Mouse (Mus musculus) CH12.LX (cell line): Measurements from ENCODE around the gene Atp5f1. TPM values are rescaled to one million over a fixed set of nuclear protein-coding genes. Genes with fewer than 3 reads are reported as not detected.
A peak's percentile ranks its signal among the peaks of the same experiment; 100 is the strongest.

ENCODE experiments used
- DNase-seq: peaks from one replicate; pipeline ENCODE4 v3.0.0-alpha.2; 2013; ENCODE audit errors: extremely low read depth
- H3K27ac ChIP-seq: 2 replicates; pipeline ENCODE4 v1.5.1; 2012; ENCODE audit warnings: low read depth, mild to moderate bottlenecking, control low read depth, moderate library complexity; ENCODE audit not compliant: insufficient read depth
- H3K27me3 ChIP-seq: replicated peaks from 2 replicates; pipeline ENCODE3; 2012; ENCODE audit warnings: inconsistent platforms
- H3K36me3 ChIP-seq, 2 experiments: replicated peaks in 1 of 2; 2 replicates each; pipeline versions ENCODE3 to v1.6.1; 2012; ENCODE audit warnings: inconsistent platforms in 1 of 2, low read length in 1 of 2, mild to moderate bottlenecking in 1 of 2, mixed read lengths in 1 of 2, moderate library complexity in 1 of 2; ENCODE audit not compliant: control insufficient read depth in 1 of 2, insufficient read depth in 1 of 2
- H3K4me1 ChIP-seq, 2 experiments: 2 replicates each; pipeline ENCODE4 v1.6.1; 2012; ENCODE audit warnings: inconsistent platforms in 1 of 2, moderate library complexity in 1 of 2; ENCODE audit not compliant: insufficient read depth in 2 of 2, control insufficient read depth in 1 of 2
- H3K4me2 ChIP-seq: 2 replicates; pipeline ENCODE4 v1.6.1; 2012; ENCODE audit warnings: low read depth, mild to moderate bottlenecking, control low read depth; ENCODE audit not compliant: poor library complexity, insufficient read depth, severe bottlenecking
- H3K4me3 ChIP-seq, 3 experiments: fragments of 150-350 bp in 1 of 3; sonication (generic) in 1 of 3; replicated peaks in 1 of 3; 2 replicates each; pipeline versions ENCODE3 to v1.5.1; 2011 to 2012; ENCODE audit warnings: low read depth in 2 of 3, low read length in 2 of 3, mild to moderate bottlenecking in 2 of 3, moderate library complexity in 2 of 3, control low read depth in 1 of 3, improper control_type of control experiment in 1 of 3, inconsistent platforms in 1 of 3, mixed read lengths in 1 of 3; ENCODE audit not compliant: poor library complexity in 1 of 3
- H3K79me2 ChIP-seq: replicated peaks from 2 replicates; pipeline ENCODE4 v1.6.1; 2012; ENCODE audit warnings: mild to moderate bottlenecking, moderate library complexity; ENCODE audit not compliant: control insufficient read depth, poor library complexity, insufficient read depth, severe bottlenecking; ENCODE audit errors: extremely low read depth
- H3K9ac ChIP-seq: 2 replicates; pipeline ENCODE4 v1.6.1; 2012; ENCODE audit warnings: low read depth, mild to moderate bottlenecking, control low read depth, moderate library complexity; ENCODE audit not compliant: insufficient read depth
- H3K9me3 ChIP-seq: replicated peaks from 2 replicates; pipeline ENCODE3; 2012; ENCODE audit warnings: low read length, inconsistent platforms, mixed read lengths
- BHLHE40 ChIP-seq: IDR thresholded peaks from 2 replicates; pipeline ENCODE4 v1.6.1; 2011; ENCODE audit warnings: mild to moderate bottlenecking, low read depth, low read length, improper control_type of control experiment
- CHD1 ChIP-seq: IDR thresholded peaks from 2 replicates; pipeline ENCODE4 v1.6.1; 2012; ENCODE audit warnings: low read depth, low read length, improper control_type of control experiment, inconsistent platforms
- E2F4 ChIP-seq: IDR thresholded peaks from 2 replicates; pipeline ENCODE4 v1.6.1; 2011; ENCODE audit warnings: low read depth, low read length, improper control_type of control experiment; ENCODE audit not compliant: insufficient replicate concordance
- EP300 ChIP-seq: IDR thresholded peaks from 2 replicates; pipeline ENCODE4 v1.6.1; 2011; ENCODE audit warnings: low read length, improper control_type of control experiment
- IRF4 ChIP-seq: IDR thresholded peaks from 2 replicates; pipeline ENCODE4 v1.6.1; 2014; ENCODE audit warnings: low read depth, mild to moderate bottlenecking, inconsistent platforms, low read length, improper control_type of control experiment
- JUN ChIP-seq: IDR thresholded peaks from 2 replicates; pipeline ENCODE4 v1.6.1; 2011; ENCODE audit warnings: low read depth, mild to moderate bottlenecking, low read length, improper control_type of control experiment, moderate library complexity; ENCODE audit not compliant: insufficient read depth
- JUND ChIP-seq: conservative IDR thresholded peaks from 2 replicates; pipeline ENCODE4 v1.6.1; 2011; ENCODE audit warnings: low read depth, low read length, improper control_type of control experiment
- MAFK ChIP-seq: IDR thresholded peaks from 2 replicates; pipeline ENCODE4 v1.6.1; 2011; ENCODE audit warnings: low read length, improper control_type of control experiment; ENCODE audit not compliant: insufficient replicate concordance
- MAX ChIP-seq: IDR thresholded peaks from 2 replicates; pipeline ENCODE4 v1.6.1; 2011; ENCODE audit warnings: low read length, improper control_type of control experiment
- MEF2A ChIP-seq: IDR thresholded peaks from 2 replicates; pipeline ENCODE4 v1.6.1; 2014; ENCODE audit warnings: low read depth, mild to moderate bottlenecking, inconsistent platforms, low read length, improper control_type of control experiment, borderline replicate concordance
- MYC ChIP-seq: IDR thresholded peaks from 2 replicates; pipeline ENCODE4 v1.6.1; 2011; ENCODE audit warnings: low read depth, mild to moderate bottlenecking, improper control_type of control experiment, low read length
- PAX5 ChIP-seq: IDR thresholded peaks from 2 replicates; pipeline ENCODE4 v1.6.1; 2012; ENCODE audit warnings: low read length, inconsistent platforms, mixed read lengths
- POLR2A ChIP-seq: IDR thresholded peaks from 2 replicates; pipeline ENCODE4 v1.6.1; 2011; ENCODE audit warnings: low read depth, mild to moderate bottlenecking, improper control_type of control experiment, low read length
- POLR2AphosphoS2 ChIP-seq: IDR thresholded peaks from 2 replicates; pipeline ENCODE4 v1.6.1; 2011; ENCODE audit warnings: low read depth, low read length, improper control_type of control experiment
- RAD21 ChIP-seq: IDR thresholded peaks from 2 replicates; pipeline ENCODE4 v1.6.1; 2011; ENCODE audit warnings: low read depth, mild to moderate bottlenecking, low read length, improper control_type of control experiment, moderate library complexity
- USF1 ChIP-seq: IDR thresholded peaks from 2 replicates; pipeline ENCODE4 v1.6.1; 2014; ENCODE audit warnings: low read depth, mild to moderate bottlenecking, inconsistent platforms, low read length, improper control_type of control experiment
- ZKSCAN1 ChIP-seq: IDR thresholded peaks from 2 replicates; pipeline ENCODE4 v1.6.1; 2012; ENCODE audit warnings: low read depth, inconsistent platforms, low read length, improper control_type of control experiment, borderline replicate concordance
- ZMIZ1 ChIP-seq: IDR thresholded peaks from 2 replicates; pipeline ENCODE4 v1.6.1; 2012; ENCODE audit warnings: low read depth, mild to moderate bottlenecking, inconsistent platforms, low read length, improper control_type of control experiment
- ZNF384 ChIP-seq: IDR thresholded peaks from 2 replicates; pipeline ENCODE4 v1.6.1; 2012; ENCODE audit warnings: low read depth, low read length, improper control_type of control experiment, inconsistent platforms
- dilution Hi-C: fragments of 300-500 bp; cut with MboI; formaldehyde crosslinking; loops from 2 replicates; pipeline ENCODE4 v1.14.3; 2020; ENCODE audit warnings: low sequenced_read_pairs; ENCODE audit not compliant: extremely low pct_unique_long_range_greater_than_20kb, extremely low pct_ligation_motif_present
- in situ Hi-C: fragments of 300-500 bp; cut with MboI; formaldehyde crosslinking; loops from 3 replicates; pipeline ENCODE4 v1.14.3; 2019; ENCODE audit warnings: low sequenced_read_pairs, low pct_ligation_motif_present, low pct_unique_long_range_greater_than_20kb, mixed read lengths
- polyA plus RNA-seq: library from polyadenylated mRNA; unstranded; fragments of >175 nt; gene quantifications from 2 replicates; pipeline ENCODE4 v1.2.1, GENCODE M21; 2012; ENCODE audit warnings: low read depth; ENCODE audit not compliant: insufficient read length
- total RNA-seq, 2 experiments: library from RNA; depleted of rRNA; stranded (reverse); fragments of 300-350 nt in 1 of 2; fragments of >200 nt in 1 of 2; gene quantifications; 2 replicates each; pipeline ENCODE4 v1.2.3; 2012 to 2014

Atp5f1 gene
- total and polyA plus RNA-seq, 3 experiments = 317 to 676 (median 494) TPM

GRCm38 (mm10) chr3:105927561-105928194 is 32.2 kb downstream of the Atp5f1 start:
- no peak for DNase-seq
- no peaks in the 10 kb centered on the region for H3K9me3 ChIP-seq
- no peaks in the 10 kb centered on the region for H3K27me3 ChIP-seq
- no peak overlapping the region for H3K4me3 ChIP-seq
- TF ChIP-seq USF1 (no peak), MAFK (no peak), ZNF384 (no peak), ZKSCAN1 (no peak), MAX (no peak), IRF4 (no peak), ZMIZ1 (no peak)
- H3K27ac ChIP-seq = no peak overlapping the region
- dilution Hi-C loops = no loop called here
- in situ Hi-C loops = no loop called here
- no peak overlapping the region for H3K9ac ChIP-seq
- H3K4me1 ChIP-seq = peaks cover 15 to 54% of the 10 kb centered on the region in 2 experiments
- H3K79me2 ChIP-seq = no peaks in the 10 kb centered on the region
- no peak overlapping the region for H3K4me2 ChIP-seq
- peaks cover 0 to 29% of the 10 kb centered on the region in 2 experiments for H3K36me3 ChIP-seq

DNA sequence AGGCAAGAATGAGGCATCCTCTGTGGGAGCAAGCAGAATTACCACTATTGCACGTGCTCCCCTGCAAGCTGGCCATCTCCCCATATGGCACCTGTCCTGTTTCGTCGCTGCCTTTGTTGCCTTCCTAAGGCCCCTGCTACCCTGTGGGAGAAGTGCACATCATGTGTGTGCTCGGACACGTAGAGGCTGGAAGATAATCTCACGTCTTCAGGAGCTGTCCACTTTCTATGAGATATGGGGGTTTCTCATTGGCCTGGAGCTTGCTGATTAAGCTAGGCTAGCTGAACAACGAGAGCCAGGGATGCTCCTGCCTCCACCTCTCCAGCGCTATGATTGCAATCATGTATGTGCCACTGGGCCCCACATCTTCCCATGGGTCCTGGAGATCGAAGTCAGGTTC is 35.3 kb downstream of the Atp5f1 start:
- in situ Hi-C loops = no loop called here
- dilution Hi-C loops = loop anchor here (25.0 kb wide), 1 partner anchor 237 kb away; the partner anchor contains the start of gene Ddx20
- H3K9me3 ChIP-seq = no peaks in the 10 kb centered on the region

DNA sequence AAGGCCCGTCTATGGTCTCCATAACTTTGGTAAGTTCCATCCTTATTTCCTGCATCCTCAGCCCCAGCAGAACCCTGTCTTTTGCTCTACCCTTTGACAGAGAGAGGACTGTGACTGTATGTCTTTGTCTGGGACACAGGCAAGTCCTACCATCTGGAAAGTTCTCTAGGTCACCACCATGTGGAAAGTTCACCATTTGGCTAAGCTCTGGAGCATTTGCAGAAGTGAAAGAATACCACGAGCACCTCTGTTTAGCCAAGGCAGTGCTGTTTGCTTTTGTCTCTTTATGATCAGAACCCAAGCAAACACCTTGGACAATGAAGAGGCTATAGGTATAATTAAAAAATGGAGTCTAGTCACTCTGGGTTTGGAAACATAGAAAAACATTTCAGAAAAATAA is 37.9 kb downstream of the Atp5f1 start:
- peaks cover 0 to 21% of the 10 kb centered on the region in 2 experiments for H3K36me3 ChIP-seq
- no peak overlapping the region for H3K9ac ChIP-seq
- H3K4me2 ChIP-seq = peak overlapping the region; percentile 29
- in situ Hi-C loops = no loop called here
- H3K27me3 ChIP-seq = no peaks in the 10 kb centered on the region
- peak; percentile 45 for DNase-seq
- dilution Hi-C loops = loop anchor here (25.0 kb wide), 1 partner anchor 235 kb away; the partner anchor contains the start of gene Ddx20
- no peak overlapping the region for H3K27ac ChIP-seq
- TF ChIP-seq E2F4 = no peak
- TF ChIP-seq EP300 = peak; percentile 71
- TF ChIP-seq POLR2AphosphoS2 = no peak
- TF ChIP-seq MYC = peak; percentile 71; the same call in 1 of the 2 replicates
- peak; percentile 78 for TF ChIP-seq IRF4
- TF ChIP-seq MEF2A = no peak
- TF ChIP-seq MAFK = no peak
- H3K9me3 ChIP-seq = no peaks in the 10 kb centered on the region
- H3K4me1 ChIP-seq = peaks cover 3 to 21% of the 10 kb centered on the region in 2 experiments; a peak in 3 of 4 replicates
- H3K4me3 ChIP-seq = no peak overlapping the region
- H3K79me2 ChIP-seq = no peaks in the 10 kb centered on the region

More for the DNA sequence above, 35.3 kb downstream of the Atp5f1 start:
- H3K79me2 ChIP-seq = no peaks in the 10 kb centered on the region
- no peaks in the 10 kb centered on the region for H3K27me3 ChIP-seq
- DNase-seq = no peak
- H3K9ac ChIP-seq = no peak overlapping the region
- H3K36me3 ChIP-seq = peaks cover 0 to 29% of the 10 kb centered on the region in 2 experiments
- TF ChIP-seq CHD1 (no peak), POLR2A (no peak), RAD21 (no peak), BHLHE40 (no peak), ZKSCAN1 (no peak), MAX (no peak), JUND (no peak), MYC (no peak), PAX5 (no peak), MAFK (no peak), IRF4 (no peak), JUN (no peak), E2F4 (no peak)
- H3K27ac ChIP-seq = no peak overlapping the region
- no peak overlapping the region for H3K4me2 ChIP-seq
- peaks cover 9 to 43% of the 10 kb centered on the region in 2 experiments for H3K4me1 ChIP-seq
- H3K4me3 ChIP-seq = no peak overlapping the region
